Mouse (Mus musculus) frontal cortex, postnatal 14 days (tissue): ENCODE results near the gene Cacna2d1.

Source experiments
- DNase-seq, 2 experiments: peaks; one replicate each; pipeline ENCODE4 v3.0.0; 2022; ENCODE audit warnings: low spot score in 2 of 2

Gene Cacna2d1

DNA sequence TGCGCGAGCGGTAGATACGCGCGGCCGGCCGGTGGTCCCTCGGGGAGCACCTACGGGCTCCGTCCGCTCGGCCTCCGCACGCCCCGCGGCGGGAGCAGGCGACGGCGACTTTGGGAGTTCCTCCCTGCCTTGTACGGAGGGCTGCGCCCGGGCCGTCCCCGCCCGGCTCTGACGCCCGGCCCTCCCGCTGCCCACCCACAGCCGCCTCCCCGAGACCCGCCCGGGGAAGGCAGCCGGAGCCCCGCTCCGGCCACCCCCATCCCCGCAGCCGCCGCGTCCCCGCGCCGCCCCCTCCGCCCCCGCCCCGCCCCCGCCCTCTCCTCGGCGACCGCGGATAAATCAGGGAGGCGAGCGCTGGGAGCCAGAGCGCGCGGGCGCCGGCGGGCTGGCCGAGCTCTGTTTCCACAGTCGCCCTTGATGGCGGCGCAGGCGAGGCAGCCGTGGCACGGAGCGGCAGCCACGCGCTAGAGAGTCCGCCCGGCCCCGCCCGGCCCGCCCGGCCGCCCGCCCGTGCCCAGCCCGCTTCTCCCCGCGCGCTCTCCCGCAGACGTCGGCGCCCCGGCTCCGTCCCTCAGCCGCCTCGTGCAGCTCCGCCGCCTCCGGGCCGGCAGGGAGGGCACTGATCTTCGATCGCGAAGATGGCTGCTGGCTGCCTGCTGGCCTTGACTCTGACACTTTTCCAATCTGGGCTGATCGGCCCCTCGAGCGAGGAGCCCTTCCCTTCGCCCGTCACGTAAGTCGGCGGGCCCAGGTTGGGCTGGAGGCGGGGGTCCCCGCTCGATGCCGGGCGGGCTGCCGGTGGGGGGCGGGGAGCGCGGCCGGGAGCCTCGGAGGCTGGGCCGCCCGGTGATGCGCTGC lies at the start of gene Cacna2d1:
TSS of gene Cacna2d1 (plus strand) at position 316 of the 858 bp plus-strand sequence.
- peak; percentile 10 to 31 for DNase-seq

- DNase-seq: no peak
These were observed 39.4 kb upstream of the Cacna2d1 start for GRCm38 (mm10) chr5:15895098-15895497.

DNA sequence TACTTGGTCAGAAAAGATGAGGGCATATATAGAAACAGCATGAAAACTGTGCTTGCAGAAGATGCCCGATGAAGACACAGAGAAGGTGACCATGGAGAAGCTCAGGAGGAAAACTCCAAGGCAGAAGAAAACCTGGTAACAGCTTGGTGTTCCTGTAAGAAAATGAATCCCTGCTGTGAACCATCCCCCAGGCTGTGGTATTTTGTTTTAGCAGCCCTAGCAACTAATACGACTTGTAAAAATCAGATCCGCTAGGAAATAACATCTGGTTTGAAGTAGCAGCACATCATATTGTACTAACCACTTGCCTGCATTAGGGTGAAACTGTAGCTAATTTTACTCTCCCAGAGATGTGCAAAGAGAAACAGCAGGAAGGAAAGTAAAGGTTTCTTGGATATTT lies 37.8 kb upstream of the Cacna2d1 start:
- no peak for DNase-seq

- DNase-seq: no peak
These were observed 28.0 kb upstream of the Cacna2d1 start for GRCm38 (mm10) chr5:15906446-15906845.

- DNase-seq: peak; percentile 30 to 31
These were observed 19.6 kb upstream of the Cacna2d1 start for GRCm38 (mm10) chr5:15914931-15915330.

GRCm38 (mm10) chr5:15928506-15928905 lies 6.0 kb upstream of the Cacna2d1 start:
- no peak for DNase-seq

- no peak for DNase-seq
These were observed 1.5 kb upstream of the Cacna2d1 start for GRCm38 (mm10) chr5:15933017-15933416.

- DNase-seq: peak; percentile 32 to 38
These were observed 713 bp upstream of the Cacna2d1 start for GRCm38 (mm10) chr5:15933581-15934375.

DNA sequence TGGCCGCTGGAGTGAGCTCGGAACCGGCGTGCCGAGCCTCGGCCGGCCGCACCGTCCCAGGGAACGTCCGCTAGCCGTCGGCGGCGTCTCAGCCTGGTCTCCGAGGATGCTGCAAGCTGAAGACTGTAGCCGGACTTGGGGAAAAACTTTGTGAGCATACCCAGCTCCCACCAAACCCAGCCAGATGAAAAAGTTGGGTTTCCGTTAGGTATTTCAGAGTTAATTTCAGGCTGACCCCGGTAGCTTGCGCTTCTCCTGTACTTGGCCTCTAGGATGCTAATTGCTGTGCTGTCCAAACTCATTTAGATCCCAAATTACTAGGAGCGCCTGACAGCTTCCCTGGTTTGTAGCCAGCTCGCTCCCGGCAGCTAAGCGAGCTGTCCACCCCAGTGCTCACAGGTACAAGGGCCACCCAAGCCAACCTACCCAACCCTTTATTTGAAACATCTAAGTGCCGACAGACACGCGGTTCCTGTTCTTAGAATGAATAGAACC lies 790 bp downstream of the Cacna2d1 start:
- peak; percentile 10 to 12 for DNase-seq

DNA sequence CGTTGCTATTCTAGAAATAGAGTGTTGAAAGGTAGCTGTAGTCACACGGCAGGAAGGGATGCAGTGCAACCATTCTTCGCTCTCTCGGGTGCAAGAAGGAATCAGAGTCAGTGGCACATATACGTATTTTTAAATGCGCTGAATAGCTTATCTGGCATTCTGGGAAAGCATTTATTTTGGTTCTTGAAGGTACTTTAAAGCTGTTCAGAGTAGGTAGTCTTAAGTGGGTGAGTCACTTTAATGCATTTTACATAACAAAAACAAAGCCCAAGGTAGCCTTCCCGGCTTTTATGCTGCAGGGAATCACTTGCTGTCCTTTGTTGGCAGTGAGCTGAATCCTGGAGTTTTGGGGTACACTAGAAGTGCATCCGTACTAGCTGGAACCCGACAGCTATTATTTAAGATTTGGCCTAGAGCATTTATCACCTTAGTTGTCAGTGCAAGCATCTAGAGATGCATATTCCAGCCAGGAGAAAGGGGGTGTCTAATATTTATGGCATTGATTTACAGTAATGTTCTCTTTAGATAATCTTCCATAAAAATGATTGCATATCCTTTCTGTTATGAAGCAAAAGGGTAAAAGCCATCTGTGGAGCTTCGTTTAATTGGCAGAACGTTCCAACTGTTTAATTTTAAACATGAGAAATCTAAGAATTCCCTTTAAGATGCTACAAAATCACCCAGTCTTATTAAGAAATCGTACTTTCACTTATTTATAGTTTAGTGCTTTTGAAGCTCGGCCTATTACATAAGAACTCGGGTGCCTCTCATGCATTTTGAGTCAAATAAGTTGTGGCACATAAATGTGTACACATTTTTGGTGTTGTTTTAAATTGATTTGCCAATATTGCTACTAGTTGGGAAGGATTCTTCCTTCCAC lies 1.6 kb downstream of the Cacna2d1 start:
- no peak for DNase-seq

DNA sequence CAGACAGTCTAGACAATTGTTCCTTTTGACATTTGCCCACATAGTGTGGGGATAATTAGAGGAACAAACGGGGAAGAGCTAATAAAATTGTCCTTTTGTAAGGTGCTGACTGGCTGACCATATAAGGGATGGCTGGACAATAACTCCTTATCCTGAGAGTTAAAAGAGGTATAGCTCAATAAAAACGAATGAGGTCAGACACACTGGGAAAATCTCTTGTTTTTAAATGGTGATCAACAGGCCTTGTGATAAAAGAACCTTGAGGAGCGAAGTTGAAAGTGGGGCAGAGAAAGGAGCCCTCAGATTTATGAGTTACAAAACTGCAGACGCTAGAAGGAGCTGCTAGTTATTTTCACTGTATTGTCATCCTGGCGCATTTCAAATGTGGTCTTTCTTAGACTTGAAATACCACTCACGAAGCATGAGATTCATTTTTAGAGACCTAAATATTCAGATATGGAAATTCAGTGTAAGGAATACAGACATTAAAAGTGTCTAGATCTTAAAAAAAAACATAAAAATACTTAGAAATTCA lies 6.8 kb downstream of the Cacna2d1 start:
- DNase-seq: no peak

GRCm38 (mm10) chr5:15942051-15942450 lies 7.6 kb downstream of the Cacna2d1 start:
- no peak for DNase-seq

DNA sequence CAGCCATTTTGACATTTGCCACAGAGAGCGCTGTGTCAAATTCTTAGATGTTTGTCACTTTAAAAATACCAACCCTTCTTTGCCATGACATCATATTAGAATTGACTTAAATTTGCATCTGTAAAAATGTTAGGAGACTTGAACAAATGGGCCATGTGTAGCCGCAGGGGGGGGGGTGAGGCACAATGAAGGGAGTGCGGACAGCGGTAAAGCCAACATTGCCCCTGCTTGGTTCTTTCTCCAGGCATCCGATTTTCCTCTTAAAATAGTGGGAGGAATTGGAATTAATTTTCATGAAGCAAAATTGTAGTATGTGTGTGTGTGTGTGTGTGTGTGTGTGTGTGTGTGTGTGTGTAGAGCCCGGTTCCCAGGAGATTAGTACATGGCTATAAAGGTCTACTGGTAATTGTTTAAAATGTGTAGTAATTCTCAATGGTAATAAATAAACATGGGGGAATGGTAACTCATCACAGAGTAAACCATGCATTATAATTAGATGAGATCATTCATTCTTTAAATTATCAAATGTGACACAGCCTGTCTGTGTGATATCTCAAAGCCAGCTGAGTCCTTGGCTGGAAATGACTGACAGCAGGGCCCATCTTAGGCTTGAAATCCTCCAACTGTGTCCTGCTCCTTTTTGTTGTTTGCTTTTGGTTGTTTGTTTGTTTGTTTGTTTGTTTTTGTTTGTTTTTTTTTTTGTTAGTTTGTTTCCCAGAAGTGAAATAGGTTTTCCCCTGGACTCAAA lies 14.0 kb downstream of the Cacna2d1 start:
- no peak for DNase-seq

DNA sequence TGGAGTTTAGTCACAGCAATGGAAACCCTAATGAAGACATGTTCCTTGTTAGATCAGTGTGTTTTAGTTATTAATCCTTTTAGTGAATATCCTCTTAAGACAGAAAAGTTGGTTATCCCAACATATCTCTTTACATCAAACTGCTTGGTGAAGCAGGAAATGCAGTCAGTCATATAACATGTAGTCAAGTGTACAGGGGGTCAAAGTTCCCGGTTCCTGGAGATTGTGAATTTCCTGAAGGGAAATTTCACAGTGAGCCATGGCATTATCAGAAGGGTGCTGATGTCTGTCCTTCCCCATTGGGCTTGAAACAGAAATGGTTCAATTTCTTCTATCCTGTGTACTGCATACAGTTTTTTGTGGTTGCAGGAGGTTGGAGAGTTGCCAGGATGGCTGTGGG lies 25.3 kb downstream of the Cacna2d1 start:
- DNase-seq: no peak

- no peak for DNase-seq
These were observed 27.4 kb downstream of the Cacna2d1 start for GRCm38 (mm10) chr5:15961866-15962265.

- DNase-seq: no peak
These were observed 32.4 kb downstream of the Cacna2d1 start for GRCm38 (mm10) chr5:15966888-15967287.

GRCm38 (mm10) chr5:15971821-15972220 lies 37.3 kb downstream of the Cacna2d1 start:
- no peak for DNase-seq

DNA sequence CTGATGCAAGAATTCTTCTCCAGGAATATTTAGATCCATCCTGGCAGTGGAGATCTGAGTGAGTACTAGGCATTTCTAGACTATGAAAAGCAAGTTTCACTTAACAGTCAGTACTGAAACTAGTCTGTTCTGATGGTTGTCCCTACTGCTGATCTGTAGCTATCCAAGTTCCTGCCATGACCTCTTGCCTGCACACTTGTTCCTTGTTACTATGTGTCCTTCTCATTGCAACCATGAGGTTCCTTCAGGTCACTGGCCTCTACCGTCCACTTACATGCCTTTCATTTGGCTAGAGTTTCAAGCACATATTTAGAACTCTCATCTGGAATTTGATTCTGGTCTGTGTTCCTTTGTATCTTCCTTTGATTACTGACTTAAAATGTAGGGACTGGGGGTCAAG lies 37.9 kb downstream of the Cacna2d1 start:
- no peak for DNase-seq

DNA sequence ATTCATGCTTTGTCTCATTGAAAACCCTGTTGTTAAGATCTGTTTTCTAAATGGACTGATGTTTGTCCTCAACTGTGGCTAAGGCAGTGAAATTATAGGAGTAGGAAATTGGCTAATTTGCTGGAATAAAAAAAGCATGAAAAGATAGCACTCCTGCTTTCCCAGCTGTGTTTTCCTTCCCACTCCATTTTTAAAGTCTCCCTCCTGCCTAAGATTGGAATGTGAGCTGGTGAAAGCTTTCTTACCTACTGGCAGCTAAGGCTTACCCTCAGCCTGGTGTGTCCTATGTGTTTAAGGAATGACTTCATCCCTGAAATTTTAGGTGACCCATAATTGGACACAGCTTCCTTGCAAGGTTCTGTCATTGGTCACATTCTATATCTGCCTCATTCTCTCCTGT lies 40.2 kb downstream of the Cacna2d1 start:
- no peak for DNase-seq

DNA sequence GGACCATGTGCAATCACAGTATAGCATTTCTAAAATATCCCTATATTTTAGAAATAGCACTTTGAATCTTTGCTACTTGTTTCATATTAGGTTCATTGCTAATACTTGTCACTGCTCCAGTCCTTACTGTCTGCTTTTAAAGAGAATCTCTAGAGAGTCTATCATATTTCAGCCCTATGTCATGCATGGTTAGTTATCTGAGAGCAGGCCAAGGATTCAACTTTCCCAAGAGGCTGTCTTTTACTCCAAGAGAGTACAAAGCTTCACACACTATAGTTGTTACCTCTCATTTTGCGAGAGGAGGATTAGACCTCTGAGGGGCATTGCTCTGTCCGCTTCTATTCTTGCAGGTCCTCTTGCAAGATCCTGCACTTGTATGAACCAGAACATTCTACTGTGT lies 44.7 kb downstream of the Cacna2d1 start:
- DNase-seq: no peak

DNA sequence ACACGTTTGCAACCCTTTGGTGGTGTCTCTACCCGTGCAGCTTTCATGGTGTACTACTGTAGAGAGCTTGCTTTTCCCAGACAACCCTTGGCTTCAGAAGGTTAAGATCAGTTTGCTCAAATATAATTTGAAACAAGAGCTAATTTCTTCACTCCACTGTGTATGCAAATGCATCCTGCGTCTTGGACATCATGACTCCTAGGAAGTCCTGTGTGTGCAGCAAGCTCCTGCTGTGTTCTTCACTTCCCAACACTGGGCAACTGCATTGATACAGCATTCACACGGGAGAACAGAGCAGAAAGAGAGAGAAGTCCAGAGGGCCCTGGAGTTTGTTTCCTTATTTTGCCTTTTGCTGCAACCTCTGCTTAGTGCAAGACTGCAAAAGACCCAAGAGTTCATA lies 48.1 kb downstream of the Cacna2d1 start:
- no peak for DNase-seq
